Mouse (Mus musculus): ENCODE measurements around the gene Atxn10. TPM values are rescaled to one million over a fixed set of nuclear protein-coding genes. Genes with fewer than 3 reads are reported as not detected.

The Atxn10 gene
- total RNA-seq, 2 experiments from 2014 or later = 286 to 293 TPM

Other genes starting within 250 kb of the Atxn10 start
- gene Smc1b, start 204.3 kb upstream of the Atxn10 start, total RNA-seq (2021) = under 1 TPM in 1 of 2 experiments, not detected in 1; 0.08 TPM
- gene Ribc2, start 204.2 kb upstream of the Atxn10 start, total RNA-seq (2021) = under 1 TPM; 0.30 TPM
- gene Fbln1, start 130.3 kb upstream of the Atxn10 start, total RNA-seq (2021) = 10 to 100 TPM; 13.8 to 15.4 TPM
- not detected for gene 7530416G11Rik, start 167.0 kb downstream of the Atxn10 start, total RNA-seq (2021)
- gene Wnt7b, start 246.2 kb downstream of the Atxn10 start, total RNA-seq (2021) = 10 to 100 TPM; 43.3 to 53.8 TPM

All from layer of hippocampus, adult 18-20 months (tissue).